Mouse (Mus musculus) CH12.LX (cell line): Measurements from ENCODE around the gene Sigirr. TPM values are rescaled to one million over a fixed set of nuclear protein-coding genes. Genes with fewer than 3 reads are reported as not detected.

Source experiments
- DNase-seq: peaks from one replicate; pipeline ENCODE4 v3.0.0-alpha.2; 2013; ENCODE audit errors: extremely low read depth
- H3K27ac ChIP-seq: 2 replicates; pipeline ENCODE4 v1.5.1; 2012; ENCODE audit warnings: low read depth, mild to moderate bottlenecking, control low read depth, moderate library complexity; ENCODE audit not compliant: insufficient read depth
- H3K27me3 ChIP-seq: replicated peaks from 2 replicates; pipeline ENCODE3; 2012; ENCODE audit warnings: inconsistent platforms
- H3K36me3 ChIP-seq, 2 experiments: replicated peaks in 1 of 2; 2 replicates each; pipeline versions ENCODE3 to v1.6.1; 2012; ENCODE audit warnings: inconsistent platforms in 1 of 2, low read length in 1 of 2, mild to moderate bottlenecking in 1 of 2, mixed read lengths in 1 of 2, moderate library complexity in 1 of 2; ENCODE audit not compliant: control insufficient read depth in 1 of 2, insufficient read depth in 1 of 2
- H3K4me1 ChIP-seq, 2 experiments: 2 replicates each; pipeline ENCODE4 v1.6.1; 2012; ENCODE audit warnings: inconsistent platforms in 1 of 2, moderate library complexity in 1 of 2; ENCODE audit not compliant: insufficient read depth in 2 of 2, control insufficient read depth in 1 of 2
- H3K4me2 ChIP-seq: 2 replicates; pipeline ENCODE4 v1.6.1; 2012; ENCODE audit warnings: low read depth, mild to moderate bottlenecking, control low read depth; ENCODE audit not compliant: poor library complexity, insufficient read depth, severe bottlenecking
- H3K4me3 ChIP-seq, 3 experiments: fragments of 150-350 bp in 1 of 3; sonication (generic) in 1 of 3; replicated peaks in 1 of 3; 2 replicates each; pipeline versions ENCODE3 to v1.5.1; 2011 to 2012; ENCODE audit warnings: low read depth in 2 of 3, low read length in 2 of 3, mild to moderate bottlenecking in 2 of 3, moderate library complexity in 2 of 3, control low read depth in 1 of 3, improper control_type of control experiment in 1 of 3, inconsistent platforms in 1 of 3, mixed read lengths in 1 of 3; ENCODE audit not compliant: poor library complexity in 1 of 3
- H3K79me2 ChIP-seq: replicated peaks from 2 replicates; pipeline ENCODE4 v1.6.1; 2012; ENCODE audit warnings: mild to moderate bottlenecking, moderate library complexity; ENCODE audit not compliant: control insufficient read depth, poor library complexity, insufficient read depth, severe bottlenecking; ENCODE audit errors: extremely low read depth
- H3K9ac ChIP-seq: 2 replicates; pipeline ENCODE4 v1.6.1; 2012; ENCODE audit warnings: low read depth, mild to moderate bottlenecking, control low read depth, moderate library complexity; ENCODE audit not compliant: insufficient read depth
- H3K9me3 ChIP-seq: replicated peaks from 2 replicates; pipeline ENCODE3; 2012; ENCODE audit warnings: low read length, inconsistent platforms, mixed read lengths
- CHD1 ChIP-seq: IDR thresholded peaks from 2 replicates; pipeline ENCODE4 v1.6.1; 2012; ENCODE audit warnings: low read depth, low read length, improper control_type of control experiment, inconsistent platforms
- CHD2 ChIP-seq: IDR thresholded peaks from 2 replicates; pipeline ENCODE4 v1.6.1; 2011; ENCODE audit warnings: low read length, improper control_type of control experiment
- CTCF ChIP-seq, 2 experiments: IDR thresholded peaks in 1 of 2; conservative IDR thresholded peaks in 1 of 2; 2 replicates each; pipeline ENCODE4 v1.5.1; 2011 to 2012; ENCODE audit warnings: low read depth in 2 of 2, low read length in 2 of 2, improper control_type of control experiment in 1 of 2, inconsistent platforms in 1 of 2, mild to moderate bottlenecking in 1 of 2, moderate library complexity in 1 of 2
- IRF4 ChIP-seq: IDR thresholded peaks from 2 replicates; pipeline ENCODE4 v1.6.1; 2014; ENCODE audit warnings: low read depth, mild to moderate bottlenecking, inconsistent platforms, low read length, improper control_type of control experiment
- MAX ChIP-seq: IDR thresholded peaks from 2 replicates; pipeline ENCODE4 v1.6.1; 2011; ENCODE audit warnings: low read length, improper control_type of control experiment
- MAZ ChIP-seq: IDR thresholded peaks from 2 replicates; pipeline ENCODE4 v1.6.1; 2012; ENCODE audit warnings: low read depth, mild to moderate bottlenecking, inconsistent platforms, low read length, improper control_type of control experiment, moderate library complexity
- MYC ChIP-seq: IDR thresholded peaks from 2 replicates; pipeline ENCODE4 v1.6.1; 2011; ENCODE audit warnings: low read depth, mild to moderate bottlenecking, improper control_type of control experiment, low read length
- NELFE ChIP-seq: IDR thresholded peaks from 2 replicates; pipeline ENCODE4 v1.6.1; 2011; ENCODE audit warnings: low read depth, low read length, improper control_type of control experiment
- NRF1 ChIP-seq: IDR thresholded peaks from 2 replicates; pipeline ENCODE4 v1.6.1; 2014; ENCODE audit warnings: low read depth, mild to moderate bottlenecking, inconsistent platforms, low read length, improper control_type of control experiment, moderate library complexity
- POLR2AphosphoS2 ChIP-seq: IDR thresholded peaks from 2 replicates; pipeline ENCODE4 v1.6.1; 2011; ENCODE audit warnings: low read depth, low read length, improper control_type of control experiment
- SMC3 ChIP-seq: IDR thresholded peaks from 2 replicates; pipeline ENCODE4 v1.6.1; 2011; ENCODE audit warnings: low read depth, low read length, improper control_type of control experiment
- TBP ChIP-seq: conservative IDR thresholded peaks from 2 replicates; pipeline ENCODE4 v1.6.1; 2011; ENCODE audit warnings: low read depth, low read length, improper control_type of control experiment
- UBTF ChIP-seq: IDR thresholded peaks from 2 replicates; pipeline ENCODE4 v1.6.1; 2012; ENCODE audit warnings: low read depth, mild to moderate bottlenecking, inconsistent platforms, low read length, improper control_type of control experiment, moderate library complexity
- USF2 ChIP-seq: conservative IDR thresholded peaks from 2 replicates; pipeline ENCODE4 v1.6.1; 2011; ENCODE audit warnings: low read depth, low read length, improper control_type of control experiment
- ZKSCAN1 ChIP-seq: IDR thresholded peaks from 2 replicates; pipeline ENCODE4 v1.6.1; 2012; ENCODE audit warnings: low read depth, inconsistent platforms, low read length, improper control_type of control experiment, borderline replicate concordance
- ZMIZ1 ChIP-seq: IDR thresholded peaks from 2 replicates; pipeline ENCODE4 v1.6.1; 2012; ENCODE audit warnings: low read depth, mild to moderate bottlenecking, inconsistent platforms, low read length, improper control_type of control experiment
- dilution Hi-C: fragments of 300-500 bp; cut with MboI; formaldehyde crosslinking; loops from 2 replicates; pipeline ENCODE4 v1.14.3; 2020; ENCODE audit warnings: low sequenced_read_pairs; ENCODE audit not compliant: extremely low pct_unique_long_range_greater_than_20kb, extremely low pct_ligation_motif_present
- in situ Hi-C: fragments of 300-500 bp; cut with MboI; formaldehyde crosslinking; loops from 3 replicates; pipeline ENCODE4 v1.14.3; 2019; ENCODE audit warnings: low sequenced_read_pairs, low pct_ligation_motif_present, low pct_unique_long_range_greater_than_20kb, mixed read lengths
- polyA plus RNA-seq: library from polyadenylated mRNA; unstranded; fragments of >175 nt; gene quantifications from 2 replicates; pipeline ENCODE4 v1.2.1, GENCODE M21; 2012; ENCODE audit warnings: low read depth; ENCODE audit not compliant: insufficient read length
- total RNA-seq, 2 experiments: library from RNA; depleted of rRNA; stranded (reverse); fragments of 300-350 nt in 1 of 2; fragments of >200 nt in 1 of 2; gene quantifications; 2 replicates each; pipeline ENCODE4 v1.2.3; 2012 to 2014

Sigirr gene
- total and polyA plus RNA-seq, 3 experiments = 15.6 to 19.2 (median 16.1) TPM

GRCm38 (mm10) chr7:141064175-141064574 is 36.2 kb downstream of the Sigirr start:
- no peak overlapping the region for H3K27ac ChIP-seq
- H3K4me3 ChIP-seq = no peak overlapping the region
- TF ChIP-seq CHD1 = no peak
- no peak for TF ChIP-seq MYC
- no peak for TF ChIP-seq IRF4
- no peak for TF ChIP-seq MAZ
- TF ChIP-seq ZKSCAN1 = no peak
- TF ChIP-seq UBTF = no peak
- TF ChIP-seq NELFE = no peak
- TF ChIP-seq USF2 = no peak
- no peak for TF ChIP-seq NRF1
- TF ChIP-seq TBP = no peak
- no peak for TF ChIP-seq CTCF (conservative IDR thresholded peaks at IDR 0.05 in 1 of 2, IDR thresholded peaks at IDR 0.05 in 1 of 2; ENCODE audit: low read depth in 2 of 2, low read length in 2 of 2)
- H3K4me2 ChIP-seq = no peak overlapping the region
- no peaks in the 10 kb centered on the region for H3K79me2 ChIP-seq
- dilution Hi-C loops (no loop called here), in situ Hi-C loops (no loop called here)
- no peaks in the 10 kb centered on the region for H3K9me3 ChIP-seq
- peaks cover 0 to 3% of the 10 kb centered on the region in 2 experiments for H3K36me3 ChIP-seq
- DNase-seq = no peak
- H3K27me3 ChIP-seq = peaks cover 96% of the 10 kb centered on the region
- H3K4me1 ChIP-seq = peaks cover 13 to 26% of the 10 kb centered on the region in 2 experiments
- H3K9ac ChIP-seq = no peak overlapping the region

DNA sequence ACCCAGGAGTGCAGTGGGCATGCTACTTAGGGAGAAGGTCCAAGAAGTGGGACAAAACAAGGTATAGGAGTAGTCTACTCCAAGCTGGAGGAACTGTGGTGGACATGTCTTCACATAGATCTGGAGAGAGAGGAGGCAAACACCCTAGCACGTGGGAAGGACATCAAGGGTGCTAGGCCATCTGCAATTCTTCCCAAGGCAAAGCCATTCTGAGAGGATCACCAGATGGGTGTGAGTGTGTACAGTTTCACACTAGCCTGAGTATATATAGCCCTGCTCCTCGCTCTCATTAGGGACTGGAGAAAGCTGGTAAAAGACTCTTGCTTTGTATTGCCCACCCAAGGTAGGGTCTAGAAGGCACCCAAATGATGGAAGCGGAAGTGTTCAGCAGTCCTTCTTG is 37.0 kb downstream of the Sigirr start:
- DNase-seq = no peak
- in situ Hi-C loops = no loop called here
- no peak overlapping the region for H3K9ac ChIP-seq
- TF ChIP-seq SMC3 (no peak), CHD2 (no peak), TBP (no peak), MYC (no peak), NELFE (no peak), ZMIZ1 (no peak), USF2 (no peak), MAX (no peak), CHD1 (no peak), POLR2AphosphoS2 (no peak)
- no peak overlapping the region for H3K4me3 ChIP-seq
- no peak overlapping the region for H3K27ac ChIP-seq
- no peak overlapping the region for H3K4me2 ChIP-seq
- no peaks in the 10 kb centered on the region for H3K79me2 ChIP-seq
- dilution Hi-C loops = no loop called here
- peaks cover 19 to 34% of the 10 kb centered on the region in 2 experiments for H3K4me1 ChIP-seq
- no peaks in the 10 kb centered on the region for H3K9me3 ChIP-seq
- peaks cover 0 to 3% of the 10 kb centered on the region in 2 experiments for H3K36me3 ChIP-seq
- H3K27me3 ChIP-seq = peaks cover 96% of the 10 kb centered on the region
